16 mouse cellular contexts compared by ENCODE assay signal in genomic region chr14:47286215-47286614, GRCm38 (mm10).
"Had no signal": no experiment of that assay in that cellular context is flagged by ENCODE, and none has a peak within 500 bp of the region (broad histone marks: within the 10 kb centered on the region; RNA-seq: fewer than 3 reads in every experiment).

No protein-coding gene starts in this region.

- H3K9me3 ChIP-seq: intestine, embryonic 15.5 days; kidney, embryonic 15.5 days had no signal

- DNase-seq: kidney, adult 11 months; kidney, adult 8-10 months; kidney, postnatal 10 days; kidney, postnatal 36 days; lung, adult 18-20 months; lung, postnatal 14 days; lung, postnatal 4 days; midbrain, embryonic 14.5 days; right cerebral cortex, postnatal 4 days; thymus, adult 2 months; thymus, postnatal 14 days; thymus, postnatal 4 days had no signal

- ATAC-seq: intestine, embryonic 15.5 days had no signal

- H3K27me3 ChIP-seq: intestine, embryonic 15.5 days; kidney, embryonic 15.5 days had no signal

- H3K4me2 ChIP-seq: intestine, embryonic 15.5 days; kidney, embryonic 15.5 days; midbrain, embryonic 11.5 days had no signal

- H3K4me3 ChIP-seq: intestine, embryonic 15.5 days; kidney, embryonic 15.5 days had no signal

- H3K9ac ChIP-seq: intestine, embryonic 15.5 days; kidney, embryonic 15.5 days had no signal

- H3K4me1 ChIP-seq: kidney, embryonic 15.5 days had no signal

- H3K27ac ChIP-seq: intestine, embryonic 15.5 days; kidney, embryonic 15.5 days; stomach, postnatal 0 days had no signal
